Mouse (Mus musculus) limb, embryonic 11.5 days (tissue): ENCODE data around the gene Lpgat1. TPM values are rescaled to one million over a fixed set of nuclear protein-coding genes. Genes with fewer than 3 reads are reported as not detected.

Experiments
- ATAC-seq: fragments of 200-750 bp; cut with Nextera tagmentation; 2 replicates; pipeline ENCODE4 v1.8.0; 2017; ENCODE audit warnings: low read depth; ENCODE audit not compliant: insufficient number of reproducible peaks, low FRiP score, low TSS enrichment
- DNase-seq: peaks from one replicate; pipeline ENCODE4 v3.0.0-alpha.2; 2015; ENCODE audit warnings: low spot score
- H3K27ac ChIP-seq: fragments of 300-500 bp; sonication (generic); replicated peaks from 2 replicates; pipeline ENCODE4 v1.5.1; 2014; ENCODE audit warnings: low read depth, mild to moderate bottlenecking, low read length
- H3K27me3 ChIP-seq: fragments of 300-500 bp; sonication (generic); 2 replicates; pipeline ENCODE4 v1.6.1; 2014; ENCODE audit warnings: mild to moderate bottlenecking, low read length, mixed read lengths; ENCODE audit not compliant: control insufficient read depth, insufficient read depth
- H3K36me3 ChIP-seq: fragments of 300-500 bp; sonication (generic); 2 replicates; pipeline ENCODE4 v1.6.1; 2014; ENCODE audit warnings: mild to moderate bottlenecking, low read length, moderate library complexity, mixed read lengths; ENCODE audit not compliant: control insufficient read depth, insufficient read depth
- H3K4me1 ChIP-seq: fragments of 300-500 bp; sonication (generic); 2 replicates; pipeline ENCODE4 v1.6.1; 2014; ENCODE audit warnings: low read length, mixed read lengths; ENCODE audit not compliant: control insufficient read depth, insufficient read depth
- H3K4me2 ChIP-seq: fragments of 300-500 bp; sonication (generic); 2 replicates; pipeline ENCODE4 v1.6.1; 2014; ENCODE audit warnings: low read depth, mild to moderate bottlenecking, moderate library complexity; ENCODE audit not compliant: severe bottlenecking
- H3K4me3 ChIP-seq: fragments of 300-500 bp; sonication (generic); 2 replicates; pipeline ENCODE4 v1.5.1; 2014; ENCODE audit warnings: low read depth, low read length
- H3K9ac ChIP-seq: fragments of 300-500 bp; sonication (generic); 2 replicates; pipeline ENCODE4 v1.6.1; 2014; ENCODE audit warnings: mild to moderate bottlenecking, low read length
- H3K9me3 ChIP-seq: fragments of 300-500 bp; sonication (generic); 2 replicates; pipeline ENCODE4 v1.6.1; 2016; ENCODE audit warnings: low read length; ENCODE audit not compliant: control insufficient read depth
- WGBS: fragments of 180-500 bp; shearing (Covaris S2); extraction: QIAGEN DNeasy Blood & Tissue Kit; methylation state at CpG from one replicate; pipeline ENCODE4 v1.1.7; 2014; 5-methylcytosine and 5-hydroxymethylcytosine counted together
- polyA plus RNA-seq: library from polyadenylated mRNA; unstranded; fragments of >200 nt; fragmentation: Nextera tagmentation; extraction: Ambion mirVana; gene quantifications from 2 replicates; pipeline ENCODE4 v1.2.1, GENCODE M21; 2014

Gene Lpgat1
- polyA plus RNA-seq, 1 experiment from 2014 or later, result 44.1 TPM

DNA sequence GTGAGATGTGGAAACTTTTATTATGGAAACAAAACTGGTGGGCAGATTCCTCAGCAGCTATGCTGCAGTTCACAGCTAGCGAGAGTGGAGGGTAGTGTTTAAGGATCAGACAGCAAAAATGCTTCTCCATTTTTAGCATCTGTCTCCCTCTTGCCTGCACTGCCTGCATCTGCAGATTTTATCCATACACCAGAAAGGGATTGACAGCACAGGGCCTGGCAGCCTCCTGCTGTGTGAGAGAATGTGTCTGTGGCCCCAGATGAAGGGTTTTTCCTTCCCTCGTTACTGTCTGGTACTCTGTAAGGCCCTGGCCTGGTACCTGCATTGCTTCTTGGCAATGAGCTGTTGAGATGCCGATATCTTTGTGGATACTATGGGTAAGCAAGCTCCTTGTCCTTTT is 2.8 kb downstream of the Lpgat1 start:
- Histone ChIP-seq H3K36me3 (no peaks in the 10 kb centered on the region; the same call in 1 of the 2 replicates), H3K4me2 (0 out of 2 replicates have a peak overlapping the region, but pooled peaks have one; percentile 10), H3K9me3 (no peaks in the 10 kb centered on the region), H3K27ac (no peak overlapping the region), H3K27me3 (no peaks in the 10 kb centered on the region), H3K9ac (no peak overlapping the region), H3K4me3 (no peak overlapping the region), H3K4me1 (peaks cover 8% of the 10 kb centered on the region)
- DNase-seq, result no peak
- 70% methylated on average over 3 of the region's 3 CpGs for WGBS
- ATAC-seq, result no peak

DNA sequence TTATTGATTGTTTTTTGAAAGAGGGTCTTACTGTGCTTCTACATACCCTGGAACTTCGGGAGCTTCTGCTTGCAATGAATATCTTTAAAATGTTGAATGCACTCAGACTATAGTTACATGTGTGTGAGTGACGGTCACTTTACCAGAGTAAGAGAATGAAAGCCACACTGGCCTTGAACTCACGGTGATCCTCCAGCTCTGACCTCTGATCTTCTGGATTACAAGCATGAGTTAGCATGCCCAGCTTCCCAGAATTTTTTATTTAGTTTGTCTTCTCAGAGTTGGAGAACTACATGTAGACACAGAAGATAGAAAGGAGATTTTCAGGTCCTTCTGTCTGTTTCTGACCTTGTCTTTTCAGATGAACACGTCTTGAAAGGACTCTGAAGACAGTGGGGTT is 5.1 kb downstream of the Lpgat1 start:
- Histone ChIP-seq H3K9me3 (no peaks in the 10 kb centered on the region), H3K9ac (no peak overlapping the region), H3K4me3 (no peak overlapping the region), H3K27ac (no peak overlapping the region), H3K36me3 (no peaks in the 10 kb centered on the region; the same call in 1 of the 2 replicates), H3K4me2 (no peak overlapping the region), H3K27me3 (no peaks in the 10 kb centered on the region), H3K4me1 (peaks cover 8% of the 10 kb centered on the region)
- WGBS, result 88% methylated on average over 4 of the region's 4 CpGs
- DNase-seq (no peak), ATAC-seq (no peak)

DNA sequence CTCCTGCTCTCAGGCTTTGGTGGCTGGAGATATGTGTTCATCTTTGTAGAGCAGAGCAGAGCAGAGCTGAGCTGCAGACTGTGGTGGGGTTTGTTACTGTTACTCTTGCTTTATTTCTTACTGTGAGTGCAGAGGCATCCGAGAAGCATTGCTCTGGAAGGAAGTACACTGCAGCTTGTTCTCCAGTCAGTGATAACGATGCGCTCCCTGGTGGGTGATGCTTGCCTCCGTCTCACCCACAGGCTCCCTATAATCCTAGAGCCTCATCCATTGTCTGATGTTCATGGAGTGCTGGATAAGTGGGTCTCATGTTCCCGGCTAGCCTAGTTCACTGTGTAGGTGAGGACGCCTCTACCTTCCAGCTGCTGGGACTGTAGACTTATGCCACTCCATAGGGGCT is 6.0 kb downstream of the Lpgat1 start:
- H3K27me3 ChIP-seq, result no peaks in the 10 kb centered on the region

DNA sequence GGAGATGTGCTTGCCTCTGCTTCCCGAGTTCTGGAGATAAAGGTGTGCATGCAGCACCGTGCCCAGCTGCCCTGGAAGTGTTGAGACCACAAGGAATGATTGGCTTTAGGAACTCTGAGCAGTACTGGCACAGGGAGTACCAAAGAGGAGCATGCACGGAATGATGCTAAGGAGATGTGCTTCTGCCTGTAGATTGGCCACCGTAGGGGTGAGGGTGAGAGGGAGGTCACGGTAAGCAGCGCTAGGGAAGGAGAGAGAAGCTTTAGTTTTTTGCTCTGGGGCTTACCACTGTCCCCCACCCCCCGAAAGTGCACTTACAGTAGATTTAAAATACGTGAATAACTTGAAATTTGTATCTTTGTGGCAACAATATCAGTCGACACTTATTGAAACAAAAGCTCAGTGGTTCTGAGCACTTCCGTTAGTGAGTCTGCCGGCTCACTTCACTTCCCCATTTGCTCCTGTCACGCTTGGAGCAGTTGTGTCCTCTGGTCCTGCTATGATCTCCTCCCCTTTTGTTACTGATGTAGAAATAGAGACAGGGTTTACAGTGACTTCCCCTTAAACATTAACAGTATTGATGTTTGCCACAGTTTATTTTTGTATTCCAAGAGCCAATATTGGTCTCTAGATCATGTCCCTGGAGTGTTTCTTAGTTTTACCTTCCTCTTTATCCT is 6.9 kb downstream of the Lpgat1 start:
- no peak overlapping the region for H3K4me2 ChIP-seq
- no peak overlapping the region for H3K27ac ChIP-seq
- no peak for ATAC-seq
- no peaks in the 10 kb centered on the region for H3K27me3 ChIP-seq
- no peaks in the 10 kb centered on the region for H3K9me3 ChIP-seq
- 83% methylated on average over 12 of the region's 12 CpGs for WGBS
- DNase-seq, result no peak
- no peaks in the 10 kb centered on the region; the same call in 1 of the 2 replicates for H3K36me3 ChIP-seq
- peaks cover 5% of the 10 kb centered on the region for H3K4me1 ChIP-seq
- no peak overlapping the region for H3K4me3 ChIP-seq
- H3K9ac ChIP-seq, result no peak overlapping the region

More for the DNA sequence above, 6.0 kb downstream of the Lpgat1 start:
- H3K36me3 ChIP-seq, result no peaks in the 10 kb centered on the region; the same call in 1 of the 2 replicates
- H3K9me3 ChIP-seq, result no peaks in the 10 kb centered on the region
- no peak overlapping the region for H3K27ac ChIP-seq
- H3K9ac ChIP-seq, result no peak overlapping the region
- ATAC-seq, result no peak
- peaks cover 8% of the 10 kb centered on the region for H3K4me1 ChIP-seq
- no peak for DNase-seq
- H3K4me3 ChIP-seq, result no peak overlapping the region
- no peak overlapping the region for H3K4me2 ChIP-seq
- 72% methylated on average over 6 of the region's 6 CpGs for WGBS

DNA sequence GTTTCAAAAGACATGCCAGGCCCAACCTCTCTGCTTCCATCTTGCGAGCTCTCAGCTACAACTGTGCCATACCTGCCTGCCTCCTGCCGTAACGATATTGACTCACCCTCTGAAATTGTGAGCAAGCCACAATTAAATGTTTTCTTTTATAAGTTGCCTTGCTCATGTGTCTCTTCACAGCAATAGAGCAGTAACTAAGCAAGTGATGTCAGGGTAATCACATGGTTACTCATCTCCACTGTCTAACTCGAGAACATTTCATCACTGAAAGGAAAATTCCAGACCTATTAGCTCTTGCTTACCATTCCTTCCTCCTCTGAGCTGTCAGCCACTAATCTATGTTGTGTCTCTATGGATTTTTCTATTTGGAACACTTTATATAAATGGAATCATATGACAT is 15.0 kb downstream of the Lpgat1 start:
- Histone ChIP-seq H3K27me3 (no peaks in the 10 kb centered on the region), H3K27ac (no peak overlapping the region), H3K4me2 (no peak overlapping the region), H3K36me3 (no peaks in the 10 kb centered on the region), H3K9me3 (no peaks in the 10 kb centered on the region), H3K4me3 (no peak overlapping the region), H3K4me1 (no peaks in the 10 kb centered on the region), H3K9ac (no peak overlapping the region)
- 90% methylated on average over 4 of the region's 4 CpGs for WGBS
- no peak for DNase-seq
- ATAC-seq, result no peak

DNA sequence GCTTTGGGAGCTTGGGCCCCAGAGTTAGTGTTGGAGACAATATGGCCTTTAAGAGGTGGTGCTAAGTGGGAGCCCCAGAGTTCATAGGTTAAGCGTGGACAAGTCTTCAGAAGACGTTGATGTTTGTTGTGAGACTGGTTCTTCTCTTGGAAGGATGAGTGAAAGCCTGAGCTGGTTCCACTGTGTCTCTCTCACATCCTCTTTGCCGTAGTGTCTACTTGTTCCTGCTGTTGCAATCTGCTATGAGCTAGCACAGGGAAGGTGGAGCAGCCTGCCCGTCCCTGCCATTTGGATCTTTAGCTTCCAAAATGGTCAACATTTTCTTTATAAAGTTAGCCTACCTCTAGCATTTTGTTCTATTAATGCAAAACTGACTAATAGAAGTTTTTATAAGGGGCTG is 16.2 kb downstream of the Lpgat1 start:
- Histone ChIP-seq H3K9ac (no peak overlapping the region), H3K27ac (no peak overlapping the region), H3K4me3 (no peak overlapping the region), H3K27me3 (no peaks in the 10 kb centered on the region), H3K36me3 (no peaks in the 10 kb centered on the region), H3K9me3 (no peaks in the 10 kb centered on the region), H3K4me2 (no peak overlapping the region), H3K4me1 (no peaks in the 10 kb centered on the region)
- DNase-seq, result no peak
- WGBS, result 90% methylated on average over 4 of the region's 4 CpGs
- no peak for ATAC-seq

DNA sequence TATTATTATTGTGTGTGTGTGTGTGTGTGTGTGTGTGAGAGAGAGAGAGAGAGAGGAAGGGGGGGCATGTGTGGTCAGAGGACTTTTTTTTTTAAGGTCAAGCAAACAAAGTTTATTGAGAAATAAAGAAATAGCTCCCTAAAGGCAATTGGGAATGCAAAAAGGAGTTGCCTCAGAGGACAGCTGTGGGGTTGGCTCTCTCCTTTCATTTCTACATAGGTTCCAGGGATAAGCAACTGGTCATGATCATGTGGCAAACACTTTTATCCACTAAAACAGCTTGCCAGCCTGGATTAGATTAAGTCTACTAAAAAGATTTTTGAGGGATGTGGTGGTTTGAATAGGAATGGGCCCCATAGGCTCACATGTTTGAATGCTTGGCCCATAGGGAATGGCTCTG is 18.8 kb downstream of the Lpgat1 start:
- no peak overlapping the region for H3K27ac ChIP-seq
- no peak overlapping the region for H3K4me2 ChIP-seq
- no peaks in the 10 kb centered on the region for H3K4me1 ChIP-seq
- ATAC-seq (no peak), DNase-seq (no peak)
- no peaks in the 10 kb centered on the region for H3K9me3 ChIP-seq
- H3K4me3 ChIP-seq, result no peak overlapping the region
- no peak overlapping the region for H3K9ac ChIP-seq
- 0 out of 2 replicates have a peak, but pooled peaks cover 2% of the 10 kb centered on the region for H3K36me3 ChIP-seq
- H3K27me3 ChIP-seq, result no peaks in the 10 kb centered on the region

DNA sequence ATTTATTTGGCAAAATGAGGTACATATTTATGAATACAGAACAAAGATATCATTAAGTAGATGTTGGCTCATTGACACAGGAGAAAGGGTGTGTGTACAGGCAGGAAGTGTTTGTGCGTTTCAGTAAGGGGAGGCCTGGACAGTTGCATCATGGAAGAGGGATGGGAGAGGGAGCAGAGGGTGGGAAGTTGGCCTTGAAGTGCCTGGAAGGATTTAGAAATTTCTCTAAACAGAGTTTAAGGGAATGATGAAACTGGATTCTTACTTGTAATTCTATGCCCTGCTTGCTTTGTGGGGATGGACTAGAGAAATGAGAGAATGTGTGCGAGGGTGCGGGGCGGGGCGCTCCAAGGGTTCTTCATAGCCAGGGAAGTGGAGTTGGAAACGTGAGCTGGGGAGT is 20.2 kb downstream of the Lpgat1 start:
- Histone ChIP-seq H3K4me1 (no peaks in the 10 kb centered on the region), H3K9ac (no peak overlapping the region), H3K4me3 (no peak overlapping the region), H3K27me3 (no peaks in the 10 kb centered on the region), H3K9me3 (no peaks in the 10 kb centered on the region), H3K27ac (no peak overlapping the region), H3K36me3 (0 out of 2 replicates have a peak, but pooled peaks cover 2% of the 10 kb centered on the region), H3K4me2 (no peak overlapping the region)
- WGBS, result 80% methylated on average over 6 of the region's 6 CpGs
- DNase-seq, result no peak
- no peak for ATAC-seq

DNA sequence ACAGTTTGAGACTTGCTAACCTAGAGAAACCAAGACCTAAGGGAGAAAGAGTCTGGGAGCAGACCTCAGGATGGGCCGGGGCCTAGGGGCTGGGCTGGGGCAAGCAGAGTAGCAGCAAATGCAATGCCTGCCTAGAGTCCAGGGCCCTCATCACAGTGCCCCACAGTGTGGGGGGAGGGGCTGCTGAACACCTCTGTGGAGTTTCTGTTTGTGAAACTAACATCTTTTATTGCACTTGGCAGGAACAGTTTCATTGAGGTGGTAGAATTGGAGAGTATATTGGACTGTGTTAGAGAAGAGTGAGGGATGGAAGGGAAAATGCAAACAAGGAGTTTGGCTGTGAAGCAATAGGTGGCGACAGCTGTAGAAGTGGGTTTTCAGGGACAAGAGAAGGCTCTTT is 21.1 kb downstream of the Lpgat1 start:
- Histone ChIP-seq H3K4me3 (no peak overlapping the region), H3K27ac (no peak overlapping the region), H3K36me3 (0 out of 2 replicates have a peak, but pooled peaks cover 2% of the 10 kb centered on the region), H3K4me1 (no peaks in the 10 kb centered on the region), H3K27me3 (no peaks in the 10 kb centered on the region), H3K4me2 (no peak overlapping the region), H3K9ac (no peak overlapping the region), H3K9me3 (no peaks in the 10 kb centered on the region)
- DNase-seq, result no peak
- WGBS, result 80% methylated on average over 2 of the region's 2 CpGs
- ATAC-seq, result no peak
